In genomic region chr17:29090776-29091175, GRCm38 (mm10) we compare ENCODE assay signal across 8 mouse cellular contexts. TPM values are rescaled to one million over a fixed set of nuclear protein-coding genes. Genes with fewer than 3 reads are reported as not detected.
DNase-seq lines count a peak whose midpoint lies in the region; ATAC-seq lines count a peak whose summit lies in the region.

Cdkn1a (plus strand) TSS chr17:29090976.

- peaks cover 15% of the 10 kb centered on the region; the same call in 1 of the 2 replicates for H3K4me1 ChIP-seq in hindbrain, embryonic 14.5 days (replicated peaks; ENCODE audit: control insufficient read depth, insufficient read depth, low read length)
- peaks cover 23% of the 10 kb centered on the region for H3K4me1 ChIP-seq in midbrain, embryonic 13.5 days (replicated peaks)

- H3K4me2 ChIP-seq in hindbrain, embryonic 14.5 days (replicated peaks) = no peak within 1 kb of the TSS
- H3K4me2 ChIP-seq in midbrain, embryonic 13.5 days (replicated peaks) = no peak within 1 kb of the TSS

- 83% methylated on average over 3 of the region's 3 CpGs for WGBS in hindbrain, embryonic 14.5 days
- WGBS in midbrain, embryonic 13.5 days = 83% methylated on average over 3 of the region's 3 CpGs

- H3K27me3 ChIP-seq in hindbrain, embryonic 14.5 days (ENCODE audit: control insufficient read depth, insufficient read depth, low read length) = peaks cover 12% of the 10 kb centered on the region
- peaks cover 32% of the 10 kb centered on the region for H3K27me3 ChIP-seq in midbrain, embryonic 13.5 days

- ATAC-seq in hindbrain, embryonic 14.5 days (ENCODE audit: low FRiP score) = no peak
- no peak for ATAC-seq in midbrain, embryonic 13.5 days
- no peak for ATAC-seq in inflammation-experienced regulatory T-cells, adult 6 months

- H3K27ac ChIP-seq in hindbrain, embryonic 14.5 days = no peak within 1 kb of the TSS
- H3K27ac ChIP-seq in midbrain, embryonic 13.5 days = no peak within 1 kb of the TSS

- no peaks in the 10 kb centered on the region for H3K36me3 ChIP-seq in hindbrain, embryonic 14.5 days (replicated peaks; ENCODE audit: control insufficient read depth, insufficient read depth)
- H3K36me3 ChIP-seq in midbrain, embryonic 13.5 days = no peaks in the 10 kb centered on the region

- no peaks in the 10 kb centered on the region for H3K9me3 ChIP-seq in hindbrain, embryonic 14.5 days (ENCODE audit: control insufficient read depth, low read length)
- H3K9me3 ChIP-seq in midbrain, embryonic 13.5 days = no peaks in the 10 kb centered on the region

- DNase-seq in left cerebral cortex, adult 18-20 months (ENCODE audit: low spot score in 2 of 2) = no peak
- DNase-seq in left cerebral cortex, adult 9 months (ENCODE audit: low spot score in 2 of 2) = no peak
- peak in 1 of 2 experiments; percentile 16 for DNase-seq in adrenal gland, adult 18-20 months (ENCODE audit: low spot score in 2 of 2)
- DNase-seq in gastrocnemius, adult 18-20 months (ENCODE audit: low spot score) = no peak
- no peak for DNase-seq in hindbrain, embryonic 14.5 days (ENCODE audit: low spot score)
- no peak for DNase-seq in ovary, adult 18-20 months (ENCODE audit: low spot score)

- H3K4me3 ChIP-seq in hindbrain, embryonic 14.5 days (replicated peaks; ENCODE audit: low read length) = no peak within 1 kb of the TSS
- no peak within 1 kb of the TSS for H3K4me3 ChIP-seq in midbrain, embryonic 13.5 days (replicated peaks)

- H3K9ac ChIP-seq in hindbrain, embryonic 14.5 days = no peak within 1 kb of the TSS
- no peak within 1 kb of the TSS for H3K9ac ChIP-seq in midbrain, embryonic 13.5 days (replicated peaks)

RNA-seq across cellular contexts. Expression of gene Cdkn1a, which starts in this region (rescaled TPM):
- 10 to 100 TPM; 35.1 to 57.4 TPM for total RNA-seq in left cerebral cortex, adult 18-20 months (2021)
- 100 to 1,000 TPM; 100 to 128 TPM for total RNA-seq in adrenal gland, adult 18-20 months (2021)
- total RNA-seq in gastrocnemius, adult 18-20 months (2021) = 10 to 100 TPM; 31.9 to 63.3 TPM
- polyA plus RNA-seq in hindbrain, embryonic 14.5 days (2014; fragmentation: Nextera tagmentation; extraction: Ambion mirVana) = 79.5 and 97.7 TPM in 2 replicates
- 47.1 and 47.4 TPM in 2 replicates for polyA plus RNA-seq in midbrain, embryonic 13.5 days (2015; fragmentation: Nextera tagmentation; extraction: Ambion mirVana)
- polyA plus RNA-seq in inflammation-experienced regulatory T-cells, adult 6 months (2017; shearing (Covaris generic)) = 10 to 100 TPM in 1 of 3 experiments, 1 to 10 TPM in 2; 1.7 to 57.4 (median 2.5) TPM
